ENCODE assay signal across 8 mouse cellular contexts in genomic region chr17:70747731-70748475, GRCm38 (mm10).
DNase-seq lines count a peak whose midpoint lies in the region; ATAC-seq and TF ChIP-seq lines count a peak whose summit lies in the region.

No protein-coding gene starts in this region.

- no peaks in the 10 kb centered on the region for H3K9me3 ChIP-seq in heart, postnatal 0 days (replicated peaks; ENCODE audit: control insufficient read depth, low read length)
- no peaks in the 10 kb centered on the region for H3K9me3 ChIP-seq in limb, embryonic 12.5 days
- no peaks in the 10 kb centered on the region for H3K9me3 ChIP-seq in midbrain, embryonic 16.5 days (replicated peaks; ENCODE audit: control insufficient read depth, low read length, poor library complexity, severe bottlenecking)

- H3K36me3 ChIP-seq in heart, postnatal 0 days (replicated peaks; ENCODE audit: control insufficient read depth, insufficient read depth, low read length): no peaks in the 10 kb centered on the region
- no peaks in the 10 kb centered on the region for H3K36me3 ChIP-seq in limb, embryonic 12.5 days
- no peaks in the 10 kb centered on the region for H3K36me3 ChIP-seq in midbrain, embryonic 16.5 days (ENCODE audit: control insufficient read depth, insufficient read depth, low read length)

- peak overlapping the region; percentile 65 for H3K4me2 ChIP-seq in heart, postnatal 0 days (ENCODE audit: low read depth, low read length)
- peak overlapping the region; percentile 72 for H3K4me2 ChIP-seq in limb, embryonic 12.5 days
- peak overlapping the region; percentile 50 for H3K4me2 ChIP-seq in midbrain, embryonic 16.5 days (ENCODE audit: low read length)

- TF ChIP-seq EP300 in heart, postnatal 0 days (IDR thresholded peaks at IDR 0.05; ENCODE audit: low read depth): no peak

- no peak for TF ChIP-seq CTCF in heart, postnatal 0 days (IDR thresholded peaks at IDR 0.05; ENCODE audit: low read depth)

- ATAC-seq in heart, postnatal 0 days (ENCODE audit: insufficient read depth, low read depth): peak; percentile 23; the same call in 1 of the 2 replicates
- no peak for ATAC-seq in limb, embryonic 12.5 days (ENCODE audit: insufficient number of reproducible peaks, insufficient read depth, low FRiP score, low TSS enrichment, low read depth)
- ATAC-seq in midbrain, embryonic 16.5 days: peak; percentile 27; the same call in 1 of the 2 replicates
- no peak for ATAC-seq in erythroblast, adult 5-6 weeks (replicated peaks; ENCODE audit: low FRiP score, poor library complexity, severe bottlenecking)

- peaks cover 22% of the 10 kb centered on the region for H3K4me1 ChIP-seq in heart, postnatal 0 days (ENCODE audit: control insufficient read depth, insufficient read depth)
- peaks cover 35% of the 10 kb centered on the region for H3K4me1 ChIP-seq in limb, embryonic 12.5 days (replicated peaks)
- H3K4me1 ChIP-seq in midbrain, embryonic 16.5 days (ENCODE audit: control insufficient read depth, insufficient read depth, low read length): peaks cover 15% of the 10 kb centered on the region

- peak overlapping the region; percentile 43 for H3K4me3 ChIP-seq in heart, postnatal 0 days (ENCODE audit: low read depth, low read length)
- peak overlapping the region; percentile 34 for H3K4me3 ChIP-seq in limb, embryonic 12.5 days (replicated peaks)
- peak overlapping the region; percentile 12 for H3K4me3 ChIP-seq in midbrain, embryonic 16.5 days (ENCODE audit: low read depth, low read length)

- 2% methylated on average over 23 of the region's 23 CpGs for WGBS in heart, postnatal 0 days
- WGBS in limb, embryonic 12.5 days: 1% methylated on average over 23 of the region's 23 CpGs
- 1% methylated on average over 23 of the region's 23 CpGs for WGBS in midbrain, embryonic 16.5 days

- peak overlapping the region; percentile 58 for H3K9ac ChIP-seq in heart, postnatal 0 days (replicated peaks; ENCODE audit: low read depth, low read length)
- H3K9ac ChIP-seq in limb, embryonic 12.5 days (replicated peaks): peak overlapping the region; percentile 38
- H3K9ac ChIP-seq in midbrain, embryonic 16.5 days (ENCODE audit: low read depth, low read length): no peak overlapping the region

- H3K27ac ChIP-seq in heart, postnatal 0 days (ENCODE audit: low read depth): peak overlapping the region; percentile 73
- peak overlapping the region; percentile 79 for H3K27ac ChIP-seq in limb, embryonic 12.5 days
- H3K27ac ChIP-seq in midbrain, embryonic 16.5 days (ENCODE audit: low read length): no peak overlapping the region

- DNase-seq in kidney, adult 18-20 months: peak; percentile 40
- no peak for DNase-seq in kidney, adult 8-10 months
- peak; percentile 83 for DNase-seq in embryo, embryonic 10.5 days (ENCODE audit: low spot score)
- DNase-seq in heart, postnatal 0 days (ENCODE audit: low spot score): peak; percentile 57
- no peak for DNase-seq in urinary bladder, postnatal 4 days (ENCODE audit: low spot score in 2 of 2)

- no peaks in the 10 kb centered on the region for H3K27me3 ChIP-seq in heart, postnatal 0 days (ENCODE audit: control insufficient read depth, insufficient read depth, low read length)
- H3K27me3 ChIP-seq in limb, embryonic 12.5 days: no peaks in the 10 kb centered on the region
- H3K27me3 ChIP-seq in midbrain, embryonic 16.5 days (ENCODE audit: control insufficient read depth, insufficient read depth, low read depth, low read length): peaks cover 22% of the 10 kb centered on the region

Comparison
In these comparisons a context has a peak if more than half of its experiments do, and no peak if none do; other contexts are left out.
1. DNase-seq: peak in kidney, adult 18-20 months (single experiment), embryo, embryonic 10.5 days (single experiment) and heart, postnatal 0 days (single experiment); none in kidney, adult 8-10 months (0 of 2) and urinary bladder, postnatal 4 days (0 of 2).
2. ATAC-seq: peak in heart, postnatal 0 days (single experiment) and midbrain, embryonic 16.5 days (single experiment); none in limb, embryonic 12.5 days (single experiment) and erythroblast, adult 5-6 weeks (single experiment).
3. Peak in every context shown above with its lines, with median percentiles within 50 percentile points of each other: H3K4me2 ChIP-seq and H3K4me3 ChIP-seq.